Comparison of ENCODE assay signal across 8 mouse cellular contexts in the genomic region with DNA sequence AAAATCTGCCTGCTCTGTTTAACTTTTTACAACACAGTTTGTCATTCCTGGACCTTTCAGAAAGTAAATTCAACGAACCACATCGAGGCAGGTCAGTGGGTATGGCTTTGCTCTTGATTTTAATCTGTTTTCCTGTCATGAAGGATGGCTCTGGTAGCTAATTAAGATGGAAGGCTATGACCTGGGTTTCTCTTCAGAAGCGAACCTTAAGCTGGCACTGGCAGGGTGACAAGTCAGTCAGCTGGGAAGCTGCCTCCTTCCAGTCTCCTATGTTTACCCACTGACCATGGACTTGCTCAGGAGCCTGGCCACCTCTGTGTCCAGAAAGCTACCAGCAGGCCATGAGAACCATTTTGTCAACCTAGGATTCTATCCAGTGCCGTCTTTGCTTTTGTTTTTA. TPM values are rescaled to one million over a fixed set of nuclear protein-coding genes. Genes with fewer than 3 reads are reported as not detected.
DNase-seq lines count a peak whose midpoint lies in the region; ATAC-seq and TF ChIP-seq lines count a peak whose summit lies in the region.

No protein-coding gene starts in this region.

- WGBS in lung, embryonic 16.5 days = 10% methylated on average over 4 of the region's 4 CpGs
- WGBS in midbrain, embryonic 14.5 days = 46% methylated on average over 4 of the region's 4 CpGs

- no peaks in the 10 kb centered on the region for H3K9me3 ChIP-seq in lung, embryonic 16.5 days (ENCODE audit: control insufficient read depth, low read length)
- no peaks in the 10 kb centered on the region for H3K9me3 ChIP-seq in midbrain, embryonic 14.5 days (ENCODE audit: control insufficient read depth, low read length)

- H3K4me1 ChIP-seq in lung, embryonic 16.5 days (replicated peaks; ENCODE audit: control insufficient read depth, insufficient read depth, low read length) = peaks cover 23% of the 10 kb centered on the region
- H3K4me1 ChIP-seq in midbrain, embryonic 14.5 days (ENCODE audit: control insufficient read depth, insufficient read depth, low read length) = 0 out of 2 replicates have a peak, but pooled peaks cover 4% of the 10 kb centered on the region

- H3K4me2 ChIP-seq in lung, embryonic 16.5 days (ENCODE audit: low read depth, low read length) = peak overlapping the region; percentile 53
- H3K4me2 ChIP-seq in midbrain, embryonic 14.5 days (ENCODE audit: low read length) = no peak overlapping the region

- peak overlapping the region; percentile 36 for H3K4me3 ChIP-seq in lung, embryonic 16.5 days (ENCODE audit: low read length)
- H3K4me3 ChIP-seq in left cerebral cortex, adult 2 months = no peak overlapping the region
- no peak overlapping the region for H3K4me3 ChIP-seq in midbrain, embryonic 14.5 days (replicated peaks; ENCODE audit: low read depth, low read length)

- H3K27me3 ChIP-seq in lung, embryonic 16.5 days (ENCODE audit: control insufficient read depth, insufficient read depth, low read depth, low read length) = peaks cover 2% of the 10 kb centered on the region; the same call in 1 of the 2 replicates
- H3K27me3 ChIP-seq in midbrain, embryonic 14.5 days (ENCODE audit: control insufficient read depth, insufficient read depth, low read length) = peaks cover 23% of the 10 kb centered on the region

- H3K36me3 ChIP-seq in lung, embryonic 16.5 days (ENCODE audit: control insufficient read depth, insufficient read depth, low read length) = no peaks in the 10 kb centered on the region
- no peaks in the 10 kb centered on the region for H3K36me3 ChIP-seq in midbrain, embryonic 14.5 days (ENCODE audit: control insufficient read depth, insufficient read depth, low read length)

- peak overlapping the region; percentile 98 for H3K27ac ChIP-seq in lung, embryonic 16.5 days (ENCODE audit: low read length)
- no peak overlapping the region for H3K27ac ChIP-seq in left cerebral cortex, adult 2 months
- H3K27ac ChIP-seq in midbrain, embryonic 14.5 days (replicated peaks; ENCODE audit: low read depth, low read length) = no peak overlapping the region

- TF ChIP-seq CTCF in left cerebral cortex, adult 2 months (IDR thresholded peaks at IDR 0.05) = no peak

- no peak for ATAC-seq in CD4-positive, CD25-positive, alpha-beta regulatory T cell, adult 4 months
- no peak for ATAC-seq in lung, embryonic 16.5 days (ENCODE audit: low read depth)
- no peak for ATAC-seq in midbrain, embryonic 14.5 days (ENCODE audit: low FRiP score, low TSS enrichment)

- peak overlapping the region; percentile 55 for H3K9ac ChIP-seq in lung, embryonic 16.5 days (ENCODE audit: low read length)
- no peak overlapping the region for H3K9ac ChIP-seq in midbrain, embryonic 14.5 days (replicated peaks; ENCODE audit: low read length)

- peak; percentile 14 for DNase-seq in CD4-positive, CD25-positive, alpha-beta regulatory T cell, adult 2 months (ENCODE audit: low read depth, low spot score)
- no peak for DNase-seq in lung, adult 18-20 months
- peak; percentile 64 for DNase-seq in kidney, postnatal 14 days
- DNase-seq in skeletal muscle tissue, adult 2 months (ENCODE audit: low read depth, low spot score) = peak; percentile 73
- DNase-seq in left cerebral cortex, adult 2 months (ENCODE audit: extremely low spot score in 1 of 2, low spot score in 2 of 2) = no peak
- DNase-seq in midbrain, embryonic 14.5 days = no peak

- intact Hi-C loops in left cerebral cortex, adult 2 months (cut with DNase I) = loop anchor here (5.0 kb wide), 1 partner anchor 249 kb away; no protein-coding TSS in a partner anchor

RNA-seq across cellular contexts. Expression of a gene that starts 0.5 kb away (rescaled TPM):
- 10 to 100 TPM; 37.0 to 38.7 TPM for polyA plus RNA-seq in CD4-positive, CD25-positive, alpha-beta regulatory T cell, adult 4 months (2017; shearing (Covaris generic))
- polyA plus RNA-seq in lung, embryonic 16.5 days (2015; fragmentation: Nextera tagmentation; extraction: Ambion mirVana) = 38.9 and 41.5 TPM in 2 replicates
- total RNA-seq in left cerebral cortex, adult 2 months (2021) = 10 to 100 TPM; 20.2 to 24.6 TPM
- polyA plus RNA-seq in midbrain, embryonic 14.5 days (2014; fragmentation: Nextera tagmentation; extraction: Ambion mirVana) = 9.3 and 11.7 TPM in 2 replicates

Comparison
In these comparisons a context has a peak if more than half of its experiments do, and no peak if none do; other contexts are left out.
1. DNase-seq: peak in CD4-positive, CD25-positive, alpha-beta regulatory T cell, adult 2 months (single experiment), kidney, postnatal 14 days (single experiment) and skeletal muscle tissue, adult 2 months (single experiment); none in lung, adult 18-20 months (0 of 2), left cerebral cortex, adult 2 months (0 of 2) and midbrain, embryonic 14.5 days (single experiment).